Mouse (Mus musculus) brain, embryonic 14.5 days (tissue): Measurements from ENCODE around the gene Mid1. TPM values are rescaled to one million over a fixed set of nuclear protein-coding genes. Genes with fewer than 3 reads are reported as not detected.

Source experiments
- DNase-seq: peaks from one replicate; pipeline ENCODE4 v3.0.0-alpha.2; 2011; ENCODE audit warnings: low read depth
- CTCF ChIP-seq: fragments of 200-500 bp; IDR thresholded peaks from 2 replicates; pipeline ENCODE4 v1.5.1; 2012; ENCODE audit warnings: inconsistent platforms, mild to moderate bottlenecking, moderate library complexity, borderline replicate concordance; ENCODE audit not compliant: insufficient read depth, insufficient read length; ENCODE audit errors: extremely low read depth
- POLR2A ChIP-seq: fragments of 200-500 bp; IDR thresholded peaks from 2 replicates; pipeline ENCODE4 v1.6.1; 2012; ENCODE audit warnings: mild to moderate bottlenecking, inconsistent platforms, borderline replicate concordance; ENCODE audit not compliant: poor library complexity, insufficient read depth, insufficient read length, severe bottlenecking; ENCODE audit errors: extremely low read depth
- polyA plus RNA-seq: library from polyadenylated mRNA; depleted of rRNA; stranded (reverse); fragments of >200 nt; gene quantifications from 2 replicates; pipeline ENCODE4 v1.2.3, GENCODE M21; 2012

The Mid1 gene
- polyA plus RNA-seq, 1 experiment, result 23.5 TPM

DNA sequence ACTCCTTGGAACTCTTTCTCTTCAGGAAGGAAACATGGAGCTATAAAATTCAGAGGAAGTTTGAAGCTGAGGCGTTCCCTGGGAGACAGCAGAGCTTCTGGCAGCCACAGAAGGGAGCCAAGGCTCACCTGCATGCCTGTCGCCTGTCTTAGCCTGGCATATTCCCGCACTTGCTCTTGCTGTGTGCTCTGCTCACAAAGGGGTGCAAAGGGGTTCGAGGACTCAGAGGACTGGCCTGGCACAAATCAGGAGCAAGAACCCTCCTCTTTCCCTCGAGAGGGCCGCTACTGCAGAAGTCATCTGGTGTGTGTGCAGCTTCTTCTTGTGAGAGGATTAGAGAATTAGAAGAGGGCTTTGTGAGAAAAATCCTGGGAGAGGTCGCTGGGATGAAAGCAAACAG lies 142.7 kb downstream of the Mid1 start:
- no peak for DNase-seq
- TF ChIP-seq POLR2A (no peak), CTCF (no peak)

GRCm38 (mm10) chrX:169828136-169828535 lies 143.1 kb downstream of the Mid1 start:
- peak; percentile 56 for DNase-seq
- no peak for TF ChIP-seq CTCF
- no peak for TF ChIP-seq POLR2A

GRCm38 (mm10) chrX:169830052-169830451 lies 145.1 kb downstream of the Mid1 start:
- peak; percentile 57 for DNase-seq

GRCm38 (mm10) chrX:169837947-169838649 lies 153.1 kb downstream of the Mid1 start:
- DNase-seq, result peak; percentile 95
- TF ChIP-seq CTCF (no peak), POLR2A (no peak)

More at GRCm38 (mm10) chrX:169830052-169830451, 145.1 kb downstream of the Mid1 start:
- no peak for TF ChIP-seq CTCF
- no peak for TF ChIP-seq POLR2A

DNA sequence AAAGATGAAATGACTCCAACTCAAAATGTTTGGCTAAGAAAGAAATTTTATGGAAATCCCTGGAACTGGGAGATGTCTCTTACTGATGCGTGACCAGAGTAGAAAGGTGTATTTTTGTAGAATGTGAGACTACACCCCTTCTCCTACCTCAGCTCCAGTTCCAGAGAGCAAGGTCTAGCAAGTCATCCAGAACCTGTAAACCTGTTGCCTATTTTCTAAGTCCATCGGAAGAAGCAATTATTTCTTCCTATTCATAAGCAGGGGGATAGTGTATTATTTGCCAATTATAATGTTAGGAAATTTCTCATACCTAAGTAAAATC lies 153.6 kb downstream of the Mid1 start:
- TF ChIP-seq CTCF (no peak), POLR2A (no peak)
- no peak for DNase-seq

DNA sequence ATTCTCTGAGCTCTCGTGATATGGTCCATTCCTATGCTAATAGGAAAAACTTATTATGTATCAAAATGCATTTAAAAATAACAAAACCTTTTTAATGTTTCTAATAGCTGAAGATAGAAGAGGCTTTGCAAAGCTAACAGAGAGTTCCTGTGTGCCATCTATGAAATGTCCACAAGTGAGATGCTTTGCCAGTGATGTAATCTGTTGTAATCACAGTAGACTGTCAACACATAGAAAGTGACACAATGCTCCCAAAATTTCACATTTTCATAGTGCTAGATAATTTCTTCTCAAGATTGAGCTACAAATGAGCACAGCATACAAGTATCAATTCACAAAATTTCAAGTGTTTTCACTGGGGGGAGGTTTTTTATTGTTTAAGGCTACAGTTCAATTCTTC lies 158.3 kb downstream of the Mid1 start:
- TF ChIP-seq CTCF, result no peak
- TF ChIP-seq POLR2A, result no peak
- peak; percentile 31 for DNase-seq

GRCm38 (mm10) chrX:169844150-169844772 lies 159.3 kb downstream of the Mid1 start:
- peak; percentile 81 for DNase-seq
- TF ChIP-seq POLR2A (no peak), CTCF (no peak)

- peak; percentile 63 for DNase-seq
- TF ChIP-seq CTCF (no peak), POLR2A (no peak)
Observed at GRCm38 (mm10) chrX:169846187-169846586, 161.2 kb downstream of the Mid1 start.

GRCm38 (mm10) chrX:169861194-169861720 lies 176.3 kb downstream of the Mid1 start:
- DNase-seq, result no peak
- TF ChIP-seq CTCF (no peak), POLR2A (no peak)

DNA sequence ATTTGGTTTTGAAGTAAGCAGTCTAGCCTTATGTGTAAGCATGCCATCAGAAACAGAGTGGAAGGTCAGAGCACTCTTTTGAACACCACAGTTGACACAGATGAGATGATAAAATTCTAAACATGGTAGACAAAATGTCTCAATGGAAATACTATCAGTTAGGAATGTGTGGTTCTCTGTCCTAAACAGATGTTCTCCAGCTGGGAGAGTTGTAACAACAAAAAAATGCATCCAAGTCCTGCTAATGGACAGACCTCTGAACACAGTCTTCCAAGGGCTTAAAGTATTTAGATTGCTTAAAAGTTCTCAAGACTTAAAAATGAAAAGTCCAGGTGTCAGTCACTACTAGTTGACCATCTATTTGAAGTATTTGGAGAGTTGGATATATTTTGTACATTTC lies 177.4 kb downstream of the Mid1 start:
- no peak for DNase-seq
- TF ChIP-seq CTCF (no peak), POLR2A (no peak)

GRCm38 (mm10) chrX:169862848-169863247 lies 177.8 kb downstream of the Mid1 start:
- TF ChIP-seq CTCF (peak; percentile 31; the same call in 1 of the 2 replicates), POLR2A (no peak)
- peak; percentile 36 for DNase-seq
